Mouse (Mus musculus) layer of hippocampus, adult 8-10 months (tissue): ENCODE results near the gene Macrod2. TPM values are rescaled to one million over a fixed set of nuclear protein-coding genes. Genes with fewer than 3 reads are reported as not detected.
"Not testable (repeated sequence)": the region's sequence is repeated elsewhere in the genome, so short reads cannot be mapped to it uniquely, and the experiment has no call there.

Experiments used
- DNase-seq, 2 experiments: peaks; one replicate each; pipeline ENCODE4 v3.0.0; 2022; ENCODE audit warnings: low spot score in 2 of 2
- total RNA-seq, 4 experiments: library from RNA; stranded (reverse); gene quantifications; 2 replicates each; pipeline ENCODE4 v1.2.4; 2022

Macrod2 gene
- total RNA-seq, 4 experiments from 2014 or later = 48.3 to 54.4 (median 52.3) TPM

DNA sequence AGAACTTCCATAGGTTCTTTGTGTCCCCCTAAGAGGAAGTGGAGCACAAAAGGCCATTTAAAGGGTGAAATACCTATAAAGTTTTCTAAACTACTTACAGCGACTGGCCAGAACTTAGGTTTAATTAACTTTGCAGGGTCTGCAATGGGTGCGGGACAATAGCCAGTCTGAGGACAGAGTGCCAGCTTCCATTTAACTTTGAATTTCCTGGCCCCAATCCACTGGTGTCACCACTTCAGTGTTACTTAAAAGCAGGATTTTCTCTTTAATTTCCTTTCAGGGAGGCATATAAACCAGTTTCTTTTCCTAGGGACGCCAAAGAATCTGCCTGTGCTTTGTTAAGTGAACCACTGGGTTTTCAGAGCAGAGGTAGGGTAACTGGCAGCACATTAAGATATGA is 303.5 kb downstream of the Macrod2 start:
- no peak for DNase-seq

GRCm38 (mm10) chr2:140703377-140703776 is 308.3 kb downstream of the Macrod2 start:
- DNase-seq = no peak

GRCm38 (mm10) chr2:140704146-140704545 is 309.0 kb downstream of the Macrod2 start:
- no peak for DNase-seq

- no peak for DNase-seq
These were observed 310.2 kb downstream of the Macrod2 start for GRCm38 (mm10) chr2:140705278-140705677.

GRCm38 (mm10) chr2:140707550-140707949 is 312.4 kb downstream of the Macrod2 start:
- no peak for DNase-seq

DNA sequence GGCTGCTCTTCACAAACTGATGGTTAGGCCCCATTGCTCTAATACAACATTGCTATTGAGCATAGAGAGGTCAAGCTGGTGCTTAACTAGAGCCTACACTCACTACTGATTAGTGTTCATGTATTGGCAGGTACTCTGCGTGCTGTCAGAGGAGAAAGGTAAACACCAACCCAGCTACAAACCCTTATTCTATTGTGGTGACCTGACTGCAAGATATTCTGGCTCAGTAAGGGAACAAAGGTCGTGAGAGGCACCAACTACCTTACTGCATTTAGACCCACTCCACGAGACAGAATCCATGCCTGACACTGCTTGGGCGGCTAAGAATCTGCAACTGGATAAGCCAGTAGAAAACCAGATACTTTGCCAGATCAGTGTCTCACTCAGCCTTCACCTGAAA is 320.7 kb downstream of the Macrod2 start:
- DNase-seq = no peak

- no peak for DNase-seq
These were observed 322.3 kb downstream of the Macrod2 start for GRCm38 (mm10) chr2:140717407-140717806.

DNA sequence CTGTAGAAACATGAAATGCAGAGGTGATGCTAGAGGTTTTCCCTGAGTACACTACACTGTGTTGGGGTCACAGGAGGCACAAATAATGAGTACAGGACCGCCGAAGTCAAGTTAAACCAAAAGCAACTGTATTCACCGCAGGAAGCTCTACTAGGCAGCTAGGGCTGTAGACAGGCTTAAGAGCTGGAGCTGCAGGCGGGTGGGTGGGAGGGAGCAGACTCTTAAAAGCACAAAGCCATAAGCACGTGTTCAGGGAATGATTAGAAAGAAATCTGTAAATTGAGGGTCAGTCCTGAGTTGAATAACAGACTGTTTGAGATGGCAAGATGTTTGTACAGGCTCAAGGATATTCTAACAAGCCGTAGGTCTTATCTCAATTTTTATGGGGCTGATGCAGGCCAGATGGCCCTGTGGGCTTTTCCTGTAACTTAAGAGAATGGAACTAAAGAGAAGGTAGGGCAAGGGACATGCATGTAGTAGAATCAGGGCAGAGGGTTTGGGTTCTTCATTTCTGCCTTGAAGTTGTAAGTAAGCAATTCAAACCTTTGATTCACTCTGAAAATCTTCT is 337.6 kb downstream of the Macrod2 start:
- DNase-seq = no peak

DNA sequence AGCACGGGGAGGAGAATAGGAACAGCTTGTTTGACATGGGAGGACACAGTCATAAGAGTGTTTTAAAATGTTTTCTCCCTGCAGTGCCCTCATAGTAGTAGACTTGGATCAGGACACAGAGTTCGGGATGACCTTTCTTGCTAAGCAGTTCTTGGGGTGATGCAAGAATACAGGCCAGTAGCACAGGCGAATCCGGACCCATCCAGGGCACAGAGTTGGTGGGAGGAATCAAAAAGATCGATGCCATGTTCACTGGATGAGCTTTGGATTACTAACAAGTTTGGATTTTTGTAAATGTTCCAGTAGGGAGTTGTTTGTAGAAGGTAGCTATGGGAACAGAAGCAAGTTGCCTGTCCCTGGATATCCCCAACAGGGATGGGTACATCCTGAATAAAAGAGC is 345.4 kb downstream of the Macrod2 start:
- no peak for DNase-seq

DNA sequence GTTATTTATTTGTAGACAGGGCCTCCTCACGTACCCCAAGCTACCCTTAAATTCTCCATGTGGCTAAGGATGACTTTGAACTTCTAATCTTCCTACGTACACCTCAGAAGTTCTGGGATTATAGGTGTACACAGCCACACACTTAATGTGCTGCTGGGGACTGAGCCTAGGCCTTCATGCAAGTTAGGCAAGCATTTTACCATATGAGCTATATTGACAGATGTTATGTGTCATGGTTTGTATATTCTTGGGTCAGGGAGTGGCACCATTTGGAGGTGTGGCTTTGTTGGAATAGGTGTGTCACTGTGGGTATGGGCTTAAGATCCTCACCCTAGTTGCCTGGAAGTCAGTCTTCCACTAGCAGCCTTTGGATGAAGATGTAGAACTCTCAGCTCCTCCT is 347.8 kb downstream of the Macrod2 start:
- not testable (repeated sequence) for DNase-seq

DNA sequence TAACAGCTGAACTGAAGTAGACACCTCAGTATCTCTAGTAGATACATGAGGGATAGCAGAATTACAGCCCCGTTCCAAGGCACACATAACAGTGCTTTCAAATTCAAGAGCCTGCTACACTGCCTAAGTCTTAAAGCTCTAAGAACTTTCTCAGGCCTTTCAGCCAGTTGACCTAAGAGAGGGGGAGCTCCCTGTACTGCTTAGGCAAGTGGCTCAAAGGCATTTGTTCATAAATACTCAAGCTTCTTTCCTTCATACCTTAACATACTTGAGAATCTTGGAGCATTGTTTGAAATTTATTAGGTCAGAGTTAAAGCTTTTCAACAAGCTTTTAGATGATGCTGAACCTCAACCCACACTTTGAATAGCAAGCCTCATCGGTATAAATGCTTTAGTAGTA is 363.8 kb downstream of the Macrod2 start:
- DNase-seq = no peak

GRCm38 (mm10) chr2:140759732-140760131 is 364.6 kb downstream of the Macrod2 start:
- no peak for DNase-seq

DNA sequence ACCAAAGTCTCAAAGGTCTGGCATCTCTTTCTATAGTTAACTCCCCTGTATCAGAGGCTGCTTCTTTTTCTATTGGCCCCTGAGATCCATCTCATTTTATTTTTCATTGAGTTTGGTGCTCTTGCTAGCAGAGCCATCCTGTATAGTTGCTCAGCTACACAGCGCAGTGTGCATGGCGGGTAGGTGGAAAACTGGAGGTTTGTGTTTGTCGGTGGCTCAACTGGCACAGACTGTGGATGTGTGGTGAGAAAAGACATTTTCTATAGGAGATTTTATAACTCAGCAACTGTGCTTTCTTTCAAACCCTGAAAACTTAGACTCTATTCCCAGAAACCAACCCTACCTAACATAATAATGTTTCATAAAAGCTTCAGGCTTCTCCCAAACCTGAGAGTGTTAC is 365.0 kb downstream of the Macrod2 start:
- DNase-seq = no peak

GRCm38 (mm10) chr2:140763076-140763891 is 368.2 kb downstream of the Macrod2 start:
- no peak for DNase-seq

DNA sequence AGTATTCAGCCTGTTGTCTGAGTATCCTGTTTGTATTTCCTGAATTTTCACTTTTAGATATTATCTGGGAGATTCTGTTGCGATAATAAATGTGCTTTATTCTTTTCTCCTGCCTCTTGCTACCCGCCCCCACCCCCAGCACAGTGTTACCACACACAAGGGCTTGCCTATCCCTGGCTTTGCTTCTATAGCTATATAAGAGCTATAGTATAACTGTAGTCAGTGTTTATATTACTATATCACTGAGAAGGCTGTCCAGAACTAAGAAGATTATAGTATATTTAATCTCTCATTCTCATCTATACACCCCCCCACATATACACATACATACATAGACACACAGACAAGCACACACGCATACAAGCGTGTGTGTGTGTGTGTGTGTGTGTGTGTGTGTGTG is 374.4 kb downstream of the Macrod2 start:
- no peak for DNase-seq

GRCm38 (mm10) chr2:140772825-140773224 is 377.7 kb downstream of the Macrod2 start:
- no peak for DNase-seq

DNA sequence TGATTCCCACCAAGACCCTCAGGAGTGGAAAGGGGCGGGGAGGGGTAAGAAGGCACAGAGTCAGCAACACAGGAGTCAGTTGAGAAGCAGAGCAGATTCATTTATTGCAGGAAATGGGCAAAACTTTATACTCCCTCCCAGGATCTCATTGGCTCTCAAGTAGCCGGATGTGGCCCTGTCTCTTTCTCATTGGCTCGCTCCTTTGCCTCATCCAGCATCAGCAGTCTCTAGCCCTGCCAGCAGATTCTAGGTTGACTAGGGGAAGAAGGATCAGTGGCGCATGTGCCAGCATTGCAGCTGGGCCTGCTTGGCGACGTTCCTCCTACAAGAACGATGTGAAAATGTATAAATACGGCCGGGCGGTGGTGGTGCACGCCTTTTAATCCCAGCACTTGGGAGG is 378.3 kb downstream of the Macrod2 start:
- no peak for DNase-seq

DNA sequence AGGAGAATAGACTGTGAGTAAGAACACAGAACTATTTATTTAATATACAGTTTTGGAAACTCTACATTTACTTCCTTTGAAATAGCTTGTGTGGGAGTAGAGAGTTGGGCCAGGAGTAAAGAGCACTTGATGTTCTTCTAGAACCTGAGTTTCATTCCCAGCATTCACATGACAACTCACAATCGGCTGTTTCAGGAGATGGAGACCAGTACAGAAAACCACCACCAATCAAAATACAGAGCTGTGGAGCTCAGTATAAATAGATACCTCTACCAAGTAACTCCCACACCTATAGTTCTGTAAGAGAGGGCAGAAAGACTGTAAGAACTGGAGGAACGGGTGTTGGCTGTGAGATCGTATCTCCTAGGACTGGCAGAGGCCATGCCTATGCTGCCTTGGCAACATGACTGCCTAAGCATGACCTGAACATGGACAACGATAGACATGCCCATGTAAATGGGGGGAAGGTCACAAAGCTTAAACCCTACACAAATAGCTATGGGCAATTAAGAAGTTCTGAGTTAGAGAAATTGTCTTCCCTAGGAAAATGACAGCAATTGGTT is 379.8 kb downstream of the Macrod2 start:
- DNase-seq = no peak

GRCm38 (mm10) chr2:140775448-140776101 is 380.5 kb downstream of the Macrod2 start:
- DNase-seq = no peak

GRCm38 (mm10) chr2:140778212-140778611 is 383.1 kb downstream of the Macrod2 start:
- DNase-seq = no peak

DNA sequence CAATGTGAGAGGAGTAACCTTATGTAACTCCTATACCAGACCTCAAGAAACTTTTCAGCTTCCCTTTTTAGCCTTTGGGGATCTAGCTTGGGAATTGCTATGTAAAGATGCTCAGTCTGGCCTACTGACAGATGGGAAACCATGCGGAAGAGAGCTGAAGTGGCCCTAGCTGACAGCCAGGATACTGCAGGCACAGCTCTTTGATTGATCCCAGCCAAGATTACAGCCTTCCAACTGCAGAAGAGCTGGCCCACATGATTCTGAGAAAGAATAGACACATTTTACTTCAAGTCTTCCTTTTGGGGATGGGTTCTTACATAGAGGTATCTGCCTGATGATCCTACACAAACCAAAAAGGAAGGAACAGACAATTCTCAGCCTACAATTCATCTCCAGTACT is 387.9 kb downstream of the Macrod2 start:
- DNase-seq = peak in 1 of 2 experiments; percentile 27

GRCm38 (mm10) chr2:140784626-140785025 is 389.5 kb downstream of the Macrod2 start:
- no peak for DNase-seq
